Mouse (Mus musculus) liver, postnatal 0 days (tissue): ENCODE results near the gene Rtkn2.

Experiments
- CTCF ChIP-seq: sonication (generic); IDR thresholded peaks from 2 replicates; pipeline ENCODE4 v1.5.1; 2016; ENCODE audit warnings: antibody characterized with exemption, low read depth
- EP300 ChIP-seq: IDR thresholded peaks from 2 replicates; pipeline ENCODE4 v1.6.1; 2016; ENCODE audit warnings: antibody characterized with exemption, low read depth, mild to moderate bottlenecking

DNA sequence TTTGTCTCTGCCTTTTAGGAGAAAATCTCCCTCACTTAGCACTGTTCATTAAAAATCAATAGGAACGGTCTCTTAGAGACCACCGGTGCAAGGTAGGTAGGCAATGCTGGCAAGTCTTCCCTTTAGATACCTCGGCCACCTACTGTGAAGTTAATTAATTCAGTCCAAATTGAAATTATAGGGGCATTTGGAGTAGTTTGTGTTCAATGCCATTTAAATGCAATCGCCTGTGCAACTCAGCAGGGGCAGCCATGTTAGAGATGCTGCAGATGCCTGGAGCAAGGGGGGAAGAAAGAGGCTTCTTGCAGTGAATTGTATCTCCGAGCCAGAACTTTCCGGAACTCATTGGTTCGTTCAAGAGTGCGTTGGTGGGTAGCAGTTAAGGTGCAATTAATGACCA lies 65.5 kb downstream of the Rtkn2 start:
- no peak for TF ChIP-seq EP300
- no peak for TF ChIP-seq CTCF
